Mouse (Mus musculus) large intestine, adult 2 months (tissue): ENCODE data around the gene Rims3. TPM values are rescaled to one million over a fixed set of nuclear protein-coding genes. Genes with fewer than 3 reads are reported as not detected.

Experiments used
- DNase-seq: peaks from one replicate; pipeline ENCODE4 v3.0.0-alpha.2; 2012; ENCODE audit warnings: low read depth, low spot score
- WGBS: fragments of 180-500 bp; shearing (Covaris S2); methylation state at CpG from one replicate; pipeline ENCODE4 v1.1.7; 2018; 5-methylcytosine and 5-hydroxymethylcytosine counted together
- polyA plus RNA-seq: library from polyadenylated mRNA; depleted of rRNA; stranded (reverse); fragments of >200 nt; gene quantifications from 2 replicates; pipeline ENCODE4 v1.2.3, GENCODE M21; 2012

The Rims3 gene
- polyA plus RNA-seq, 1 experiment, result 0.45 TPM

DNA sequence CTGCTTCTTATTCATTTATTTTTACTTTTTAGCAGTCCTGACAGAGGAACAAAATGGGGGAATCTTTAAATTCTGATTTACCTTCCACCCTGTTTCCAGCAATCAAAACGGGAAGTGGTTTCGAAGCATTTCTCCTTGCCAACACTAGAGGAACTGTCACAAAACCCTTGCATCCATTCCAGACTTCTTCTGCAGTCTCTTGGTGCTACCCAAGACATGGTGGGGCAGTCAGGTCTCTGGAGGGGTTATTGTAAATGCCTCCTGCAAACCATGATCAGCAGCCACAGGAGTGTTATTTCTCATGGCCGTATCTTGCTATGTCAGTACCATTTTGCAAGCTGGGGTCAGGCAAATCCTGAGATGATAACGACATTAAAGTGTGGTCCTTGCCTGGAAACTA is 9.5 kb upstream of the Rims3 start:
- 62% methylated on average over 4 of the region's 4 CpGs for WGBS
- DNase-seq, result no peak

GRCm38 (mm10) chr4:120848909-120849308 is 5.7 kb upstream of the Rims3 start:
- no peak for DNase-seq
- WGBS, result 75% methylated on average over 6 of the region's 6 CpGs

DNA sequence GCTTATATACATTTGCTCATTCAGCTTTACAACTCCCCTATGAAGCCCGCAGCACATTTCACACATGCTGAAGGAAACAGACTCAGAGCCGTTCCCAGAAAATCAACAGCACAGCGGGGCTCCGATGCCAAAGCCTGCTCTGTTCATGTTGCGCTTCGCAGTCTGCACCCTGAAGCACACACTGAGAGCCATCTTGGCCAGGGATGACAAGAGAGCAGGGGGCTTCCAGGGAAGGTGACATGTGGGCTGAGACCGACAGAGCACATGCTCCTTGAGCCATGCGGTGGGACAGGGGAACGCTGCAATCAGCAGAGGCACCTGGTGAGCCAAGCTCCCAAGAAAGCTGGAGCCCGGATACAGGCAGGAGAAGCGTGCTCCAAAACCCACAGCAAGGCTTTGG is 5.2 kb upstream of the Rims3 start:
- 73% methylated on average over 11 of the region's 11 CpGs for WGBS

GRCm38 (mm10) chr4:120850946-120851345 is 3.7 kb upstream of the Rims3 start:
- WGBS, result under 1% methylated on average over 10 of the region's 10 CpGs
- peak; percentile 19 for DNase-seq

More for the DNA sequence above, 5.2 kb upstream of the Rims3 start:
- no peak for DNase-seq

- WGBS, result 50% methylated on average over 7 of the region's 7 CpGs
- no peak for DNase-seq
Observed at GRCm38 (mm10) chr4:120855360-120856060, 894 bp downstream of the Rims3 start.

DNA sequence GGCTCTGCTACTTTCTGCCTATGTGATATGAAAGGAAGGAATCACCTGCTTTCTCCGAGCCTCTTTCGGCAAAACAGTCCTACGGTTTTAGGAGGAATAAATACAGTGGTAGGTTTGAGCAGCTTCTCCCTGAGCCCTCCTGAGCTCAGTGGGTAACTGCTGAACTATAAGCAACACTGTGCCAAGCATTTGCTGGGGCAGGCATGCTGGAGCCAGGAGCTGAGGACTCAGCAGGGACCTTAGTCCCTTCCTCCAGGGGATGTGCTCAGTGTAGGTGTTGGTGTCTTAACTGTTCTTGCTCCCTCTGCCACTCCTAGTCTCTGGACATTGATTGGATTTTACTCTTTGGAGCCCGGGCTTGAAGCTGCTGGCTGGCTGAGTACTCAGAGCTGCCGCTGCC is 1.8 kb downstream of the Rims3 start:
- WGBS, result 49% methylated on average over 5 of the region's 5 CpGs
- no peak for DNase-seq

DNA sequence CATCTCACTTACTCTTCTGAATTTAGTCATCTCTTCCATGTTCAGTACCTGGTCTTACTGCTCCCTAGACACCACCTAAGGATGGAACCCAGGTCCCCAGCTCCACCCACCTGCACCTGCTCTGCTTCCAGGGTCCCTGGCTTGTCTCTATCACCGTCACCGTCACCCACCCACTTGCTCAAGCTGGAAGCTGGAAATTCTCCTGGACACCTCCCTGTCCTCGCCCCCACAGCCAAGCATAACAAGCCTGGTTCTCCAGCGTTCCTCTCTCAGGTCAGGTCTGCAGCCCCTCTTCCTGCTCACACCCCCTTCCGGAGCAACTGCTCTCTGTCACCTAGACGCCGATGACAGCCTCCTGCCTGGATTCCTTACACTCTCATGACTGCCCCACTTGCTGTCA is 5.2 kb downstream of the Rims3 start:
- DNase-seq, result no peak
- 59% methylated on average over 7 of the region's 7 CpGs for WGBS

DNA sequence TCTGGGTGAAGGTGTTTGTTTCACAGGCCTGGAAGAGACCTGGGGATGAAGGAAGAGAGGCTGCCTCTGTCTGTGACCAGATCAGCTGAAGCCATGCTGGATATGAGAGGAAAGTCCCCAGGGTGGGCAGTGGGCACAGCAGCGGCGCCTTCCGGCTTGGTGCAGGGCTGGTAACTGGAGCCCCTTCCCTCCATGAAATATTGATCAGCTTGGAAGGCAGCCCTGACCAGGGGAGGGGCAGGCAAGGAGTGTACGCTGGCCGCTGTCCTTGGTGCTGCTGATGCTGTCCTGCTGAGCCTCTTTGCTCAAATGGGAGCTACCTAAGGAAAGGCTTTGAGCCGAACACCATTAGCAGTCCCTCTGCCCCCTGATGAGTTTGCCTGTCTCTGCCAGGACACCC is 11.6 kb downstream of the Rims3 start:
- no peak for DNase-seq
- WGBS, result 3% methylated on average over 6 of the region's 6 CpGs

DNA sequence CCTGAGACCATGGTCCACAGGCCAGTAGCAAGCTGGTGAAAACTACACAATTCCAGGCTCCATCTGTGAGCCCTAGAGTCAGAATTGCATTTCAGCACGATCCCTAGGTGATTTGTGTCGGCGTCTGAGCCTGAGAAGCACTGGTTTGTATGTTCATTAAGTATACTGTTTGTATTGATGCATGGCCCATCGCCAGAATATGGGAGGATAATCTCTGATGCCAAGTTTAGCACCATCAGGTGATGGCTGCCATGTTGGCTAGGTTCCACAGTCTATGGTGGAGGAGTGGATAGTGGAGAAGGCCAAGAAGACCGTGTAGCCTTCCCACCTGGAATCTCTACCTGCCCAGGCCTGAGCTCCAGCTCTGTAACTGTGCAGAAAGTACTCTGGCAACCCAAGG is 13.6 kb downstream of the Rims3 start:
- DNase-seq, result no peak
- WGBS, result 65% methylated on average over 5 of the region's 5 CpGs

- DNase-seq, result no peak
Observed at GRCm38 (mm10) chr4:120868988-120869387, 14.4 kb downstream of the Rims3 start.

DNA sequence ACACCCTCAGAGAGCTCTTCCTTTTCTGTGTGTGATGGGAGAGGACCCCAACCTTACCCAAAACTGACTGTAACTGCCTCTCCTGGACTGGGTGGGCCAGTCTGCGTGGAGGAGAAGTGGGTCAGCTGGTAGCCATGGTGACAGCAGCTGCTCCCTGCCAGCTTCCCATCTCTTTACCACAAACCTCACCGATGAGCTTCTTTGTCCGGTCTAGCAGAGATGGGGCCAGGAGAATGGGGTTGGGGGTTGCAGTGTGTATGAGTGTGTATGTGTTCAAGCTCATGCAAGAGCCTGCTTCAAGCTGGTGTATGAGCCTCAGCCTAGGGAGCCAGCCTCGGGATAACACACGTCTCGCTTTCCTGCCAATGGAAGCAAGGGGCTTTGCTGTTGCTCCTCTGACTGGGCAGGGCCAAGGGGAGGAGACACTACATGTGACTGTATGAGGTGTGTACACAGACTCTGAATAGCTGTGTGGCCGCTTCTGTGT is 15.7 kb downstream of the Rims3 start:
- 45% methylated on average over 7 of the region's 7 CpGs for WGBS

More at GRCm38 (mm10) chr4:120868988-120869387, 14.4 kb downstream of the Rims3 start:
- 60% methylated on average over 3 of the region's 3 CpGs for WGBS

GRCm38 (mm10) chr4:120875961-120876360 is 21.3 kb downstream of the Rims3 start:
- no peak for DNase-seq

More for the DNA sequence above, 15.7 kb downstream of the Rims3 start:
- DNase-seq, result no peak

DNA sequence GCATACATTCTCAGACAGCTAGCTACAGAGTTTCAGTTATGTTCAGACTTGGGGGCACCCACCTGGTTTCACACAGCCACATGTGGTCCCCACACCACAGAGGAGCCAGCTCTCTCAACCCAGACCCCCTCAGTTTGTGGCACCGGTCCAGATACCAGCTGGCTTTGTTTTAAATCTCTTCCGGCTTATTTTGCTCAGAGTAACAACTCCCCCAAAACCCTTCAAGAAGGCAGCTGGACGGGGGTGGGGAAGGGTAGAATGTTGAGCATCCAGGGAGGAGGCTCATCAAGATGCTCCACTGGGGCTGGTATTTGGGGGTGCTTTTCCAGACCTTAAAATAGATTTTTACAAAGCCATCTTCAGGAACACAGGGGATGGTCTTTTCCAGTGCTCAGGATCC is 24.1 kb downstream of the Rims3 start:
- WGBS, result 65% methylated on average over 3 of the region's 3 CpGs
- no peak for DNase-seq

More at GRCm38 (mm10) chr4:120875961-120876360, 21.3 kb downstream of the Rims3 start:
- WGBS, result 44% methylated on average over 3 of the region's 3 CpGs

- no peak for DNase-seq
- WGBS, result 21% methylated on average over 4 of the region's 4 CpGs
Observed at GRCm38 (mm10) chr4:120879386-120879785, 24.8 kb downstream of the Rims3 start.

GRCm38 (mm10) chr4:120880731-120881432 is 26.3 kb downstream of the Rims3 start:
- 47% methylated on average over 6 of the region's 6 CpGs for WGBS
- DNase-seq, result no peak

- no peak for DNase-seq
- WGBS, result 59% methylated on average over 5 of the region's 5 CpGs
Observed at GRCm38 (mm10) chr4:120882002-120882625, 27.5 kb downstream of the Rims3 start.

DNA sequence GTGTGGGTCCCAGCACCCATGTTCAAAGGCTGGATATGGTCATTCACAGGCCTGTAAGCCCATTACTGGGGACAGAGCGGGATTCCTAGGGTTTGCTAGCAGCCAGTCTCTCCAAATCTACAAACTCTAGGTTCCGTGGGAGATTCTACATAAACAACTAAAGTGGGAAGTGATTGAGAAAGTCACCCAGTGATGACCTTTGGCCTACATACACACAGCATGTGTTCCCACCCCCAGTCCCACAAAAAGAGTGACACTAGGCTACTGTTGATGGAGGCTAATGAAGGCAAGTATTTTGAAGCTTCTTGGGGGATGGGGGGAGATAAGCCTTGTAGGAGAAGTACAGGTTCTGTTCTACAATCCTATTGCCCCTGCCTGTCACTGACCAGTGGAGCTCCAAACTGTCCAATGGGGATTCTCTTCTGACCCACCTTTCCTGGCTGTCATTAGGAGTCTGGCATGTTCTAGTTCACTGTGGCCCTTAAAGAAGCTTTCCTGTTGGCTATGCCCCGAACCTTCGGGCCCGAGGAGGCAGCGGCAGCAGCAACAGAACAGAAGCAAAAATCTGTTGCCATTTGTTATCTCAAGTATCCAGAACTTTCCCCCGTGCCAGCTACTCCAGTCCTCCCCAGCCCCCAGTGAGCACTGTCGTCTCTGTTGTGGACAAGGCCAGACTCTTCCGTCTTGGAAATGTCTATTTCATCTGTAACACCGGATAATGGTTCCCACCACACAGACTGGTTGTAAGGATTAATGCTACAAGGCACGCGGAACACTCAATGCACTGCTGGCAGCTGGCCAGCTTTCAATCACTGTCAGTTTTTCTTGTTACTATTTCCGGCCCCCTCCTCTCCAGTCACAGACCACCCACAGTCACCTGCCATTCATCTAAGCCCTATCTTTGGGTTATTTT is 30.8 kb downstream of the Rims3 start:
- WGBS, result 54% methylated on average over 13 of the region's 13 CpGs
- no peak for DNase-seq

DNA sequence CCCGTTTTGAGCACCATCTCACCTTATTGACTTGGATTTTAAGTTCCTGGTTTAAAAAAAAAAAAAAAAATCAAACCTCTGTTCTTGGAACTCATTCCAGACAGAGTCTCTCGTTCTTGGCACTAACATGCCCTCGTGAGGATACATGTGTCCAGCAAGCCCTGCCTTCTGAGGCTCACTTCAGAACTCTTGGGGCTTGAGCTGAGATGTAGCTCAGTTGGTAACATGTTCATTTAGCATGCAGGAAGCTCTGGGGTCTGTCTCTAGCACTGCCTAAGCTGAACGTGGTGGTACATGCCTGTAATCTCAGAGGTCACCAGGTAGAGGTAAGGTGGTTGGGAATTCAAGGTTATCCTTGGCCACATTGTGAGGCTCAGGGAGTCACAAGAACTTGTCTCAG is 31.5 kb downstream of the Rims3 start:
- WGBS, result 15% methylated on average over 4 of the region's 4 CpGs
- no peak for DNase-seq

DNA sequence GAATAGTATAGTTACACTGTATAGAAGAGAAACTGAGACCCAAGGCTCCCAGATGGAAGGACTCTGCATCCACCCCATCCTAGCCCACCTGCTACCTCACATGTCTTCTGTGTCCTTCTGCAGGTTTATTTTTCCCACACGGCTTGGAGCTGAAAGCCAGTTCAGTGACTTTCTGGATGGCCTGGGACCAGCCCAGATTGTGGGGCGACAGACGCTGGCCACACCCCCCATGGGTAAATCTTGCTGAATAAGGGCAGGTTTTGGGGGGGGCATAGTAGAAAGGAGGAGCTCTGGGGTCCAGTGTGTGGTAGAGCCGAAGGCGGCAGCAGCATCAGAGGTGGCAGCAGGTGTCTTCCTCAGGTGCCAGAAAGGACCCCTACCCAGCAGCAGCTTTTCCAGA is 32.2 kb downstream of the Rims3 start:
- no peak for DNase-seq
- 71% methylated on average over 5 of the region's 5 CpGs for WGBS
